Mouse (Mus musculus) erythroblast, embryonic 14.5 days (primary cell): ENCODE results near the gene Ccdc18. TPM values are rescaled to one million over a fixed set of nuclear protein-coding genes. Genes with fewer than 3 reads are reported as not detected.
A peak's percentile ranks its signal among the peaks of the same experiment; 100 is the strongest.
"Not testable (repeated sequence)": the region's sequence is repeated elsewhere in the genome, so short reads cannot be mapped to it uniquely, and the experiment has no call there.

Experiments used
- H3K27me3 ChIP-seq: 2 replicates; pipeline ENCODE4 v1.6.1; 2012; ENCODE audit warnings: inconsistent platforms; ENCODE audit not compliant: control insufficient read depth
- H3K36me3 ChIP-seq: 2 replicates; pipeline ENCODE4 v1.6.1; 2012; ENCODE audit warnings: mild to moderate bottlenecking, inconsistent platforms; ENCODE audit not compliant: control insufficient read depth
- H3K4me1 ChIP-seq: 2 replicates; pipeline ENCODE4 v1.6.1; 2012; ENCODE audit warnings: inconsistent platforms; ENCODE audit not compliant: control insufficient read depth
- H3K4me3 ChIP-seq: replicated peaks from 2 replicates; pipeline ENCODE3; 2012; ENCODE audit warnings: moderate library complexity, mild to moderate bottlenecking, inconsistent platforms
- H3K9me3 ChIP-seq: 2 replicates; pipeline ENCODE4 v1.6.1; 2012; ENCODE audit warnings: low read length, inconsistent platforms, mixed read lengths; ENCODE audit not compliant: control insufficient read depth
- GATA1 ChIP-seq: IDR thresholded peaks from 2 replicates; pipeline ENCODE4 v1.6.1; 2012; ENCODE audit warnings: low read length, inconsistent platforms, mixed read lengths
- TAL1 ChIP-seq: IDR thresholded peaks from 3 replicates; pipeline ENCODE4 v1.6.1; 2012; ENCODE audit warnings: low read length, inconsistent platforms, mixed read lengths
- polyA plus RNA-seq: library from polyadenylated mRNA; stranded (reverse); fragments of >175 nt; gene quantifications from 2 replicates; pipeline ENCODE4 v1.2.3, GENCODE M21; 2012

Ccdc18 gene
- 0.05 and 0.07 TPM in 2 replicates for polyA plus RNA-seq

DNA sequence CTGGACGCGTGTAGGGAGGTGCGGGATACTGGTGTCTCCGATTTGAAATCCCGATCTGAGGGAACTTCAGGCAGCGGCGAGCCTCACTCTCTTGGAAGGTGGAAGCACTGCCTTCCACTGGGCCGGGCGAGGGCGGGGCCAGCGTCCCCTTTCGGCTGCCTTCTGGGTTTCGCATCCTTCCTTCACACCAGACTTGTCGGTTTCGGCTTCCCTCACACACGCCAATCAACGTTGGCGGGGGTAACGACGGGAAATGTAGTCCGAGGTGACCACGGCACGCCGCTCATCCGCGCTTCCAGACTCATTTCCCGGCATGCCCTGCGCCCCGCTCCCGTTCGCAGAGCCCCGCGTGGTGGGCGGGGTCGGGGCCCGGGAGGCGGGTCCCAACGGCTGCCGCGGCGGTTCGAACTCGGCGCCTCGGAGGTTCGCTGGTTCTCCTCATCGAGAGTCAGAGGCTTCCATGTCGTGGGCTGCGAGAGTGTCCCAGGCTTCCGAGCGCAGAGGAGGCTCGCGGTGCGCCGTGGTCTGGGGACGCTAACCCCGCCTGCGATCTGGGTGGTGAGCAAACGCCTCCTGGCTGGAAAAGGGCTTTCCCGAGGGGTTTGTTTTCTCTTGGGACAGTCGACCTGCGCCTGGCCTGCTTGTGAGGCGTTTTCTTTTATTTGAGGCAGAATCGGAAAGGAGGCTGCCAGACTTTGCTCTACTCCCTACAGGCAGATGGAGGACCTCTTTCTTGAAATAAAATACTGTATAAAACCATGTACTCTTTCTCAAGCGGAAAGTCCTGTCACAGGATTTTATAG is at the start of gene Ccdc18, which contains the start of gene Tmed5:
Gene Ccdc18, plus strand, starts transcription at position 435 of the 803 bp plus-strand sequence.
Gene Tmed5, minus strand, starts transcription at position 180 of the 803 bp plus-strand sequence.
- Histone ChIP-seq H3K36me3 (peaks cover 11% of the 10 kb centered on the region), H3K27me3 (no peaks in the 10 kb centered on the region)
- TF ChIP-seq TAL1 = no peak
- no peak for TF ChIP-seq GATA1

DNA sequence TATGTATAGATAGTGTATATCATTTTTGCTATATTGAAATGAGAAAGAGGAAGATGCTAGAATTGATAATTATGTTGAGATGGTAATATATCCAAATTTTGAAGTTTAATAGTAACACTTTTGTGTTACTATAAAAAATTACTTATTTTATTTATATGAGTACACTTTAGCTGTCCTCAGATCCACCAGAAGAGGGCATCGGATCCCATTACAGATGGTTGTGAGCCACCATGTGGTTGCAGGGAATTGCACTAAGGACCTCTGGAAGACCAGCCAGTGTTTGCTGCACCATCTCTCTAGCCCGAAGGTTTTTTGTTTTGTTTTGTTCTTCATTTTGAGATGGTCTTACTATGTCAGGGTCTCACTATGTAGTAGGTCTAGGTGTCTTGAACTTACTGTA is 47.2 kb upstream of the Ccdc18 start:
- Histone ChIP-seq H3K9me3 (no peaks in the 10 kb centered on the region), H3K36me3 (peaks cover 82% of the 10 kb centered on the region), H3K4me1 (no peaks in the 10 kb centered on the region), H3K4me3 (no peak overlapping the region), H3K27me3 (no peaks in the 10 kb centered on the region)
- TF ChIP-seq TAL1 (no peak), GATA1 (no peak)

More for the DNA sequence above, at the start of gene Ccdc18, which contains the start of gene Tmed5:
- Histone ChIP-seq H3K9me3 (no peaks in the 10 kb centered on the region), H3K4me1 (peaks cover 33% of the 10 kb centered on the region), H3K4me3 (peak within 1 kb of the TSS; percentile 70)

DNA sequence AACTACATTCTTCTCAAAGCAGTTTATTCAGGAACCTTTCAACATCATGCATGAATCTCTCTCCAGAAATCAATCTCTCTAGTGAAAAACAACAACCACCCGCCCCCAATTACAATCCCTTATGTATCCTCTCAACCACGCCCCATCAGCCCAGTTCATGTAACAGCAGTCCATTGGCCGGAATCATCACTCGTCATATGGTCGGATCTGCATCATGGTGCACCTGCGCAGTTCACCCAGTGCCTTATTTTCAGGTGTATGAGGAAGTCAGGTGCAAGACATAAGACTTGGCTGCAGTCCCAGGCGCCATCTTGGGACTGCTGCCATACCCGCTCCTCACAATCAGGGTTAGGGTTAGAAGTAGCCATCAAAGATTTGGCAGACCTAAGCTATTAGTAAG is 39.9 kb upstream of the Ccdc18 start:
- H3K9me3 ChIP-seq, H3K4me1 ChIP-seq, H3K27me3 ChIP-seq, H3K4me3 ChIP-seq: not testable (repeated sequence)
- H3K36me3 ChIP-seq = peaks cover 76% of the 10 kb centered on the region

DNA sequence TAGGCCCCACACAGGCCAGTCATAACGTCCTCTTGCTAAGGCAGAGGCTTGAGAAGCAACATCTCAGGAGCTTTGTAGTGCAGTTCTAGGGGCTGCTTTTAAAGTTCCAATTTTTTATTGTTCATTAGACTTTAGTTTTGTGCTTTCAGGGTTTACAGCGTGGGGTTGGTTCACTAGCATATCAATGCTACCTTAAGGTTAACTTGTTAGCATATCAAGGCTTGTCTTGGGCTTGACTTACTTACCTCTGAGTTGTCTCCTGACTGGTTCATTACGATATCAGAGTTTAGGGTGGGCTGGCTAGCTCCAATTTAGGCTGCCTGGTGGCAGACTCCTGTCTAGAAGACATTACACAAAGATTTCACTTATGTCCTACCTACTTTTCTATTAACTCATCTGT is 35.0 kb upstream of the Ccdc18 start:
- TF ChIP-seq TAL1 = no peak
- TF ChIP-seq GATA1 = no peak
- peaks cover 79% of the 10 kb centered on the region for H3K36me3 ChIP-seq
- no peaks in the 10 kb centered on the region for H3K4me1 ChIP-seq
- H3K27me3 ChIP-seq = no peaks in the 10 kb centered on the region
- H3K9me3 ChIP-seq = no peaks in the 10 kb centered on the region
- H3K4me3 ChIP-seq = no peak overlapping the region

DNA sequence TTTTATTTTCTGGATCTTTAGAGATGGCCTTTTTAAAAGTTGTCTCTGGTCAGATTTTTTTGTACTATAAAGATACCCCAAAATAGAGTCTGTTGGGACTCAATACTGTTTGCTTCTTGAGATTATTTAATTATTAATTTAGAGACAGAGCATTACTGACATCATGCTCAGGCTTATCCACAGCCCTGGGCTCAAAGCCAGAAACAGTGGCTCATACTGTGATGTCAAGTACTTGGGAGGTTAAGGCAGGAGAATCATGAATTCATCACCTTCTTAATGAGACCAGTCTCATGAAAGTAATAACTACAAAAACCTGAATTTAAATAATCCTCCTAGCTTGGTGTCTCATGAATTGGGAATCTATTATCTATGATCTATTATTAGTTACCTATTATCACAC is 32.5 kb upstream of the Ccdc18 start:
- TF ChIP-seq TAL1 (no peak), GATA1 (no peak)
- Histone ChIP-seq H3K36me3 (peaks cover 78% of the 10 kb centered on the region), H3K27me3 (no peaks in the 10 kb centered on the region), H3K4me1 (no peaks in the 10 kb centered on the region), H3K9me3 (no peaks in the 10 kb centered on the region), H3K4me3 (no peak overlapping the region)

DNA sequence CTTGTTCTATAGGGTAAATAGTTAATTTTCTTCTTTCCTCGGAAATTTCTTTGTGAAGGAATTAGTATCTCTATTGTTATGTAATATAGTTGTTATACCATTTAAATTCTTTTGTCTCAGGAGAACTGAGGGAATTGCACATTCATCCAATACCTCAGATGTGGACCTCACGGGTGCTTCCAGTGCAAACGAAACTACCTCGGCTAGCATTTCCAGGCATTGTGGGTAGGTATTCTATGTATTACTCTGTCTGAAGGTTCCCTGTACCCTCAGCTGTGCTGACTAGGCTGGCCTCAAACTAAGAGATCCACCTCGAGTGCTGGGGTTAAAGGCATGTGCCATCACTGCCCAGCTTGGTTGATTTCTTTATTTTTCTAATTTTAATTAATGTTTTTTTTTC is 28.4 kb upstream of the Ccdc18 start:
- H3K4me3 ChIP-seq = no peak overlapping the region
- H3K9me3 ChIP-seq = no peaks in the 10 kb centered on the region
- peaks cover 76% of the 10 kb centered on the region for H3K36me3 ChIP-seq
- no peaks in the 10 kb centered on the region for H3K4me1 ChIP-seq
- TF ChIP-seq GATA1 (no peak), TAL1 (no peak)
- no peaks in the 10 kb centered on the region for H3K27me3 ChIP-seq

DNA sequence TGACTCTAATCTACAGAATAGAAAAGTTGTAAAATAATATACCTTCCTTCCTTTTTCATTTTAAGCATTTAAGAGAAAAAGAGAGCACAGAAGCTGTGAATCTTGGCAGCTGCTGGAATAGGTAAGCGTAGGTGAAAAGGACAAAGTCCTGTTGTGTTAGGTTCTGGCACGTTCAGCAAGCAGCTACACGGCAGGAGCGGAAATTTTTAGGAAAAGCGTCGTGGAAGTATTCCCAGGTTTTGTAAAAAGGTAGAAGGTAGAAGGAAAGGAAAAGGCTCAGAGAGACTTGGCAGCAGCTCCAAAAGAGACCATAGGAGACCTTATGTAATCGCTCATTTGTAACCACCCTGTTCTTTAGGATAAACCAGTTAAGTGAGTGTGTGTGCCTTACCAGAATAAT is 23.3 kb upstream of the Ccdc18 start:
- Histone ChIP-seq H3K4me1 (no peaks in the 10 kb centered on the region), H3K27me3 (no peaks in the 10 kb centered on the region), H3K4me3 (no peak overlapping the region), H3K36me3 (peaks cover 42% of the 10 kb centered on the region), H3K9me3 (no peaks in the 10 kb centered on the region)
- no peak for TF ChIP-seq GATA1
- TF ChIP-seq TAL1 = no peak

DNA sequence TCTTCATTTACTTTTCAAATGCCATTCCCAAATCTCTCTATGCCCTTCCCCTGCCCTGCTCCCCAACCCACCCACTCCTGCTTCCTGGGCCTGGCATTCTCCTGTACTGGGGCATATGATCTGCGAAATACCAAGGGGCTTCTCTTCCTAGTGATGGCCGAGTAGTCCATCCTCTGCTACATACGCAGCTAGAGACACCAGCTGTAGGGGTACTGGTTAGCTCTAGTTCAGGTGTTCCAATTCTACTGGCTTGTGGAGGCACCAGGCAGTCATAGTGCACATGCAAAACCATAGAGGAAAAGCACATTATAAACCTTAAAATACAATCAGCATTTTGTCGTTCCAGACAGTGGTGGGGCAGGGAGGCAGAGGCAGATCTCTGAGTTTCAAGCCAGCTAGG is 15.0 kb upstream of the Ccdc18 start:
- no peaks in the 10 kb centered on the region for H3K27me3 ChIP-seq
- no peaks in the 10 kb centered on the region for H3K4me1 ChIP-seq
- H3K9me3 ChIP-seq = no peaks in the 10 kb centered on the region
- no peak overlapping the region for H3K4me3 ChIP-seq
- no peak for TF ChIP-seq TAL1
- H3K36me3 ChIP-seq = peaks cover 2% of the 10 kb centered on the region; the same call in 1 of the 2 replicates

DNA sequence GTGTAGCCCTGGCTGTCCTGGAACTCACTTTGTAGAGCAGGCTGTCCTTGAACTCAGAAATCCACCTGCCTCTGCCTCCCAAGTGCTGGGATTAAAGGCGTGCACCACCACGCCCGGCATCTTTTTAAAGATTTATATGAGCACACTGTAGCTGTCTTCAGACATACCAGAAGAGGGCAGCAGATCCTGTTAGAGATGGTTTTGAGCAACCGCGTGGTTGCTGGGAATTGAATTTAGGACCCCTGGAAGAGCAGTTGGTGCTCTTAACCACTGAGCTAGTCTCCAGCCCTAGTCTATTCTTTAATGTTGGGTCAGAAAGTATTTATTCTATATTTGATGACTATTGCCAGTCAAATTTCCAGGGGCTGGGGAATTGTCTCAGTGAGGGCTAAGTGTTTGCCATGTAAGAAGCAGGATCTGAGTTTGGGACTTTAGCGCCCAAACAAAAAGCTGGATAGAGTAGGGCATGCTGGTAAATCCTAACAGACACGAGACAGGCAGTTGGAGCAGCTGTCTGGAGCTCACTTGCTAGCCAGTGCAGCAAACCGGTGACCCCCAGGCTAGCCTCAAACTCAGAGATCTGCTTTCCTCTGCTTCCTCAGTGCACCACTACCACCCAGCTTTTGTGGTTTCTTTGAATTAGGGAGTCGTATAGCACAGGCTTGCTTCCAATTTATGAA is 12.3 kb upstream of the Ccdc18 start:
- peaks cover 5% of the 10 kb centered on the region for H3K36me3 ChIP-seq
- no peaks in the 10 kb centered on the region for H3K9me3 ChIP-seq
- H3K4me3 ChIP-seq = no peak overlapping the region
- H3K4me1 ChIP-seq = no peaks in the 10 kb centered on the region
- TF ChIP-seq GATA1 = no peak
- TF ChIP-seq TAL1 = no peak
- no peaks in the 10 kb centered on the region for H3K27me3 ChIP-seq
